ENCODE assay signal across 8 mouse cellular contexts in the genomic region with DNA sequence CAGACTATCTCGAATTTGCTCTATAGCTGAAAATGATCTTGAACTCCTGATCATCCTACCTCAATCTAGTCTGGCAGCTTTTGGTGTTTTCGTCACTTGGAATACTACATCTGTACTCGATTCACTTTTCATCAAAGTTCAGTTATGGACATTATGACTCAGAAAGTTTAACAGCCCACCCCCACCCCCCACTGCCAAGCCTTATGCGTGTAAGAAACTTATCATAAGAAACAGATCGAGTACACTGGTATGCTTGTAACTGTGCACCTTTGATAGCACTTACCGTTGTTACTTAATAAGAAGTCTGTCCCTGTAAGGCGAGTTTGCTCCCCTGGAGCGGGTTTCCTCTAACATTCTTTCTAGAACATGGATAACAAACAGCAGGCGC. TPM values are rescaled to one million over a fixed set of nuclear protein-coding genes. Genes with fewer than 3 reads are reported as not detected.
DNase-seq lines count a peak whose midpoint lies in the region; ATAC-seq and TF ChIP-seq lines count a peak whose summit lies in the region.

No protein-coding gene starts in this region.

- intact Hi-C loops in heart, postnatal 25 days (cut with DNase I), result no loop called here

- H3K9me3 ChIP-seq in heart, embryonic 13.5 days, result no peaks in the 10 kb centered on the region
- no peaks in the 10 kb centered on the region for H3K9me3 ChIP-seq in MEL (replicated peaks; ENCODE audit: insufficient read depth, low read length)
- no peaks in the 10 kb centered on the region for H3K9me3 ChIP-seq in hindbrain, embryonic 10.5 days

- ATAC-seq in heart, embryonic 13.5 days (ENCODE audit: extremely low read depth, insufficient number of reproducible peaks, low FRiP score, low TSS enrichment), result no peak
- peak; percentile 26 for ATAC-seq in megakaryocyte progenitor cell, adult 5-6 weeks (replicated peaks; ENCODE audit: poor library complexity)
- no peak for ATAC-seq in frontal cortex, adult (ENCODE audit: low TSS enrichment)

- 27% methylated on average over 9 of the region's 9 CpGs for WGBS in heart, embryonic 13.5 days
- 32% methylated on average over 9 of the region's 9 CpGs for WGBS in hindbrain, embryonic 10.5 days

- no peak for TF ChIP-seq CTCF in MEL (IDR thresholded peaks at IDR 0.05 in 2 of 3, conservative IDR thresholded peaks at IDR 0.05 in 1 of 3; ENCODE audit: control insufficient read depth in 1 of 3, insufficient read depth in 1 of 3, low read depth in 2 of 3, low read length in 3 of 3, poor library complexity in 1 of 3, severe bottlenecking in 1 of 3)

- TF ChIP-seq POLR2A in MEL (IDR thresholded peaks at IDR 0.05; ENCODE audit: control insufficient read depth in 1 of 2, insufficient read depth in 1 of 2, low read depth in 1 of 2, low read length in 2 of 2, poor library complexity in 1 of 2), result no peak; a peak in 1 of 4 replicates

- TF ChIP-seq EP300 in MEL (IDR thresholded peaks at IDR 0.05; ENCODE audit: low read depth in 1 of 2, low read length in 2 of 2), result peak; percentile 82 to 90

- peak overlapping the region; percentile 92 for H3K9ac ChIP-seq in heart, embryonic 13.5 days
- peak overlapping the region; percentile 82 for H3K9ac ChIP-seq in MEL (ENCODE audit: control insufficient read depth, low read depth, low read length, poor library complexity, severe bottlenecking)

- no peak for DNase-seq in heart, postnatal 25 days (ENCODE audit: low spot score)
- DNase-seq in MEL (ENCODE audit: low read depth, low spot score), result peak; percentile 86
- DNase-seq in hindbrain, embryonic 10.5 days (ENCODE audit: low spot score), result no peak
- DNase-seq in ovary, adult 18-20 months (ENCODE audit: low spot score), result no peak
- no peak for DNase-seq in frontal cortex, adult 2 months (ENCODE audit: extremely low spot score in 1 of 2, low spot score in 1 of 2)

- peak overlapping the region; percentile 87 for H3K27ac ChIP-seq in heart, embryonic 13.5 days (replicated peaks)
- peak overlapping the region; percentile 95 for H3K27ac ChIP-seq in MEL (ENCODE audit: control insufficient read depth, low read depth, low read length)
- peak overlapping the region; percentile 92 for H3K27ac ChIP-seq in hindbrain, embryonic 10.5 days

- peak overlapping the region; percentile 80 for H3K4me3 ChIP-seq in heart, embryonic 13.5 days
- peak overlapping the region; percentile 57 to 76 for H3K4me3 ChIP-seq in MEL (ENCODE audit: control insufficient read depth in 1 of 2, insufficient read depth in 1 of 2, low read depth in 2 of 2, low read length in 2 of 2)
- H3K4me3 ChIP-seq in hindbrain, embryonic 10.5 days, result peak overlapping the region; percentile 98

- TF ChIP-seq RAD21 in MEL (IDR thresholded peaks at IDR 0.05; ENCODE audit: low read depth, low read length), result no peak

- H3K79me2 ChIP-seq in MEL (ENCODE audit: control insufficient read depth, insufficient read depth, low read length, poor library complexity), result peaks cover 36% of the 10 kb centered on the region

- H3K4me2 ChIP-seq in heart, embryonic 13.5 days, result peak overlapping the region; percentile 91

- H3K27me3 ChIP-seq in heart, embryonic 13.5 days (replicated peaks), result no peaks in the 10 kb centered on the region
- H3K27me3 ChIP-seq in MEL (ENCODE audit: control insufficient read depth in 1 of 2, insufficient read depth in 2 of 2, low read length in 2 of 2), result no peaks in the 10 kb centered on the region
- 0 out of 2 replicates have a peak, but pooled peaks cover 4% of the 10 kb centered on the region for H3K27me3 ChIP-seq in hindbrain, embryonic 10.5 days (ENCODE audit: insufficient read depth, poor library complexity, severe bottlenecking)

- peaks cover 30% of the 10 kb centered on the region for H3K4me1 ChIP-seq in heart, embryonic 13.5 days
- peaks cover 2 to 17% of the 10 kb centered on the region in 2 experiments; a peak in 3 of 4 replicates for H3K4me1 ChIP-seq in MEL (ENCODE audit: control insufficient read depth in 1 of 2, insufficient read depth in 2 of 2, low read length in 2 of 2)
- peaks cover 37% of the 10 kb centered on the region for H3K4me1 ChIP-seq in hindbrain, embryonic 10.5 days (replicated peaks)

- peaks cover 16% of the 10 kb centered on the region for H3K36me3 ChIP-seq in heart, embryonic 13.5 days
- H3K36me3 ChIP-seq in MEL (ENCODE audit: control insufficient read depth in 1 of 2, insufficient read depth in 2 of 2, low read length in 2 of 2), result peaks cover under 1 to 37% of the 10 kb centered on the region in 2 experiments; a peak in 3 of 4 replicates
- H3K36me3 ChIP-seq in hindbrain, embryonic 10.5 days, result peaks cover 15% of the 10 kb centered on the region

TF ChIP-seq in MEL, 35 proteins besides CTCF, POLR2A, EP300 and RAD21:
- TF ChIP-seq TCF12 (IDR thresholded peaks at IDR 0.05; ENCODE audit: low read depth, low read length) (peak; percentile 81), GATA1 (IDR thresholded peaks at IDR 0.05; ENCODE audit: low read depth, low read length) (peak; percentile 64), RCOR1 (IDR thresholded peaks at IDR 0.05; ENCODE audit: low read depth, low read length) (no peak; the same call in 1 of the 2 replicates), MYB (IDR thresholded peaks at IDR 0.05; ENCODE audit: low read depth, low read length) (peak; percentile 83), TAL1 (IDR thresholded peaks at IDR 0.05; ENCODE audit: low read length) (peak; percentile 86), CHD1 (IDR thresholded peaks at IDR 0.05; ENCODE audit: low read depth, low read length) (peak; percentile 91; the same call in 1 of the 2 replicates), ZNF384 (IDR thresholded peaks at IDR 0.05; ENCODE audit: low read depth, low read length) (no peak), ETS1 (IDR thresholded peaks at IDR 0.05; ENCODE audit: low read depth, low read length) (peak; percentile 34; the same call in 1 of the 2 replicates)

RNA-seq across cellular contexts. Expression of a gene that starts 3.6 kb away (rescaled TPM):
- 15.2 and 16.9 TPM in 2 replicates for polyA plus RNA-seq in heart, embryonic 13.5 days (2015; fragmentation: Nextera tagmentation; extraction: Ambion mirVana)
- 10 to 100 TPM; 12.6 to 16.1 TPM for total RNA-seq in heart, postnatal 25 days (2021)
- total RNA-seq in MEL (2012; rRNA removed), result 9.8 and 11.5 TPM in 2 replicates
- 10 to 100 TPM in 1 of 2 experiments, not detected in 1; 38.3 TPM for polyA plus RNA-seq in MEL (2012; ENCODE audit: insufficient read depth in 1 of 2, insufficient read length in 2 of 2, low read depth in 1 of 2, low replicate concordance in 2 of 2, missing spikeins in 1 of 2)
- polyA plus RNA-seq in hindbrain, embryonic 10.5 days (2016; fragmentation: Nextera tagmentation; extraction: Ambion mirVana), result 24.4 and 25.5 TPM in 2 replicates
- 62.1 and 67.0 TPM in 2 replicates for total RNA-seq in megakaryocyte progenitor cell, adult 5-6 weeks (2015)
- total RNA-seq in megakaryocyte progenitor cell, adult 5-6 weeks (2017), result 34.1 and 40.2 TPM in 2 replicates
- polyA plus RNA-seq in frontal cortex, adult 2 months (2012; rRNA removed), result 100 and 112 TPM in 2 replicates

RNA-seq across cellular contexts. Expression of a gene that starts 36.0 kb away (rescaled TPM):
- polyA plus RNA-seq in heart, embryonic 13.5 days (2015; fragmentation: Nextera tagmentation; extraction: Ambion mirVana), result 37.2 and 38.6 TPM in 2 replicates
- total RNA-seq in heart, postnatal 25 days (2021), result 1 to 10 TPM; 2.4 to 2.7 TPM
- 50.6 and 60.4 TPM in 2 replicates for total RNA-seq in MEL (2012; rRNA removed)
- polyA plus RNA-seq in MEL (2012; ENCODE audit: insufficient read depth in 1 of 2, insufficient read length in 2 of 2, low read depth in 1 of 2, low replicate concordance in 2 of 2, missing spikeins in 1 of 2), result 10 to 100 TPM in 1 of 2 experiments, not detected in 1; 54.6 TPM
- 192 and 203 TPM in 2 replicates for polyA plus RNA-seq in hindbrain, embryonic 10.5 days (2016; fragmentation: Nextera tagmentation; extraction: Ambion mirVana)
- total RNA-seq in megakaryocyte progenitor cell, adult 5-6 weeks (2015), result 61.8 and 64.7 TPM in 2 replicates
- 65.5 and 70.5 TPM in 2 replicates for total RNA-seq in megakaryocyte progenitor cell, adult 5-6 weeks (2017)
- polyA plus RNA-seq in frontal cortex, adult 2 months (2012; rRNA removed), result 18.5 and 22.1 TPM in 2 replicates

RNA-seq across cellular contexts. Expression of a gene that starts 43.0 kb away (rescaled TPM):
- polyA plus RNA-seq in heart, embryonic 13.5 days (2015; fragmentation: Nextera tagmentation; extraction: Ambion mirVana), result 92.8 and 96.0 TPM in 2 replicates
- 10 to 100 TPM; 73.5 to 75.5 TPM for total RNA-seq in heart, postnatal 25 days (2021)
- total RNA-seq in MEL (2012; rRNA removed), result 41.5 and 45.7 TPM in 2 replicates
- 10 to 100 TPM in 1 of 2 experiments, not detected in 1; 75.0 TPM for polyA plus RNA-seq in MEL (2012; ENCODE audit: insufficient read depth in 1 of 2, insufficient read length in 2 of 2, low read depth in 1 of 2, low replicate concordance in 2 of 2, missing spikeins in 1 of 2)
- polyA plus RNA-seq in hindbrain, embryonic 10.5 days (2016; fragmentation: Nextera tagmentation; extraction: Ambion mirVana), result 84.6 and 93.3 TPM in 2 replicates
- 68.6 and 81.1 TPM in 2 replicates for total RNA-seq in megakaryocyte progenitor cell, adult 5-6 weeks (2015)
- 74.7 and 78.8 TPM in 2 replicates for total RNA-seq in megakaryocyte progenitor cell, adult 5-6 weeks (2017)
- 95.8 and 101 TPM in 2 replicates for polyA plus RNA-seq in frontal cortex, adult 2 months (2012; rRNA removed)

RNA-seq across cellular contexts. Expression of a gene that starts 43.4 kb away (rescaled TPM):
- polyA plus RNA-seq in heart, embryonic 13.5 days (2015; fragmentation: Nextera tagmentation; extraction: Ambion mirVana), result 65.6 and 72.5 TPM in 2 replicates
- total RNA-seq in heart, postnatal 25 days (2021), result 100 to 1,000 TPM; 149 TPM
- total RNA-seq in MEL (2012; rRNA removed), result 90.7 and 94.3 TPM in 2 replicates
- 10 to 100 TPM in 1 of 2 experiments, not detected in 1; 91.8 TPM for polyA plus RNA-seq in MEL (2012; ENCODE audit: insufficient read depth in 1 of 2, insufficient read length in 2 of 2, low read depth in 1 of 2, low replicate concordance in 2 of 2, missing spikeins in 1 of 2)
- polyA plus RNA-seq in hindbrain, embryonic 10.5 days (2016; fragmentation: Nextera tagmentation; extraction: Ambion mirVana), result 60.7 and 62.7 TPM in 2 replicates
- 24.6 and 26.3 TPM in 2 replicates for total RNA-seq in megakaryocyte progenitor cell, adult 5-6 weeks (2015)
- 59.5 and 71.1 TPM in 2 replicates for total RNA-seq in megakaryocyte progenitor cell, adult 5-6 weeks (2017)
- 51.2 and 51.9 TPM in 2 replicates for polyA plus RNA-seq in frontal cortex, adult 2 months (2012; rRNA removed)

RNA-seq across cellular contexts. Expression of a gene that starts 43.4 kb away (rescaled TPM):
- polyA plus RNA-seq in heart, embryonic 13.5 days (2015; fragmentation: Nextera tagmentation; extraction: Ambion mirVana), result 15.2 and 15.8 TPM in 2 replicates
- 10 to 100 TPM in 1 of 2 experiments, 1 to 10 TPM in 1; 9.8 to 12.0 TPM for total RNA-seq in heart, postnatal 25 days (2021)
- 0.16 and 0.19 TPM in 2 replicates for total RNA-seq in MEL (2012; rRNA removed)
- polyA plus RNA-seq in MEL (2012; ENCODE audit: insufficient read depth in 1 of 2, insufficient read length in 2 of 2, low read depth in 1 of 2, low replicate concordance in 2 of 2, missing spikeins in 1 of 2), result 1 to 10 TPM in 1 of 2 experiments, not detected in 1; 3.1 TPM
- 10.3 and 12.6 TPM in 2 replicates for polyA plus RNA-seq in hindbrain, embryonic 10.5 days (2016; fragmentation: Nextera tagmentation; extraction: Ambion mirVana)
- total RNA-seq in megakaryocyte progenitor cell, adult 5-6 weeks (2015), result 0.07 and 0.49 TPM in 2 replicates
- total RNA-seq in megakaryocyte progenitor cell, adult 5-6 weeks (2017), result 0.17 and 0.34 TPM in 2 replicates
- 5.9 and 6.9 TPM in 2 replicates for polyA plus RNA-seq in frontal cortex, adult 2 months (2012; rRNA removed)
